Mouse (Mus musculus) gastrocnemius, postnatal 25 days (tissue): ENCODE data around the gene Fdxr. TPM values are rescaled to one million over a fixed set of nuclear protein-coding genes. Genes with fewer than 3 reads are reported as not detected.
A peak's percentile ranks its signal among the peaks of the same experiment; 100 is the strongest.

ENCODE experiments used
- DNase-seq: peaks from one replicate; pipeline ENCODE4 v3.0.0; 2022
- long read RNA-seq, 2 experiments: library from polyadenylated mRNA; stranded (forward); transcript quantifications; one replicate each; pipeline ENCODE4 v2.0.0; 2021
- total RNA-seq, 2 experiments: library from RNA; stranded (reverse); gene quantifications; 1 replicate in 1 of 2; 2 replicates in 1 of 2; pipeline ENCODE4 v1.2.3; 2021

Fdxr gene
- total RNA-seq: 1 to 10 TPM; 3.6 to 3.8 TPM
- long read RNA-seq, experiment 1, partial matches to known transcripts: 0 of 3 reads
- long read RNA-seq, experiment 1, other reads (novel, unspliced or antisense): 2 of 3 reads
- long read RNA-seq, experiment 2, partial matches to known transcripts: 3 of 9 reads
- long read RNA-seq, experiment 2, other reads (novel, unspliced or antisense): 2 of 9 reads

GRCm38 (mm10) chr11:115276780-115277603, at the start of gene Fdxr:
Fdxr (minus strand) TSS chr11:115277050.
- DNase-seq: peak; percentile 98

- no peak for DNase-seq
Measured at GRCm38 (mm10) chr11:115323354-115323753, 46.5 kb upstream of the Fdxr start.

GRCm38 (mm10) chr11:115321906-115322693, 45.2 kb upstream of the Fdxr start, which contains the start of gene Ush1g:
Ush1g (minus strand) TSS chr11:115322041.
- DNase-seq: no peak

- DNase-seq: peak; percentile 59
Measured at GRCm38 (mm10) chr11:115319704-115320383, 43.0 kb upstream of the Fdxr start.

GRCm38 (mm10) chr11:115318245-115319027, 41.6 kb upstream of the Fdxr start:
- no peak for DNase-seq

GRCm38 (mm10) chr11:115317204-115317603, 40.4 kb upstream of the Fdxr start:
- no peak for DNase-seq

GRCm38 (mm10) chr11:115314249-115314648, 37.4 kb upstream of the Fdxr start:
- DNase-seq: no peak

- no peak for DNase-seq
Measured at GRCm38 (mm10) chr11:115308781-115309180, 31.9 kb upstream of the Fdxr start.

GRCm38 (mm10) chr11:115306863-115307262, 30.0 kb upstream of the Fdxr start, which contains the start of gene Otop2:
Otop2 (plus strand) TSS chr11:115307163.
- no peak for DNase-seq

GRCm38 (mm10) chr11:115303167-115303566, 26.3 kb upstream of the Fdxr start:
- DNase-seq: no peak

GRCm38 (mm10) chr11:115301351-115301750, 24.5 kb upstream of the Fdxr start:
- no peak for DNase-seq

- no peak for DNase-seq
Measured at GRCm38 (mm10) chr11:115300745-115301144, 23.9 kb upstream of the Fdxr start.

GRCm38 (mm10) chr11:115298160-115298559, 21.3 kb upstream of the Fdxr start:
- no peak for DNase-seq

GRCm38 (mm10) chr11:115297214-115297826, 20.5 kb upstream of the Fdxr start, which contains the start of gene Fads6:
Fads6 (minus strand) TSS chr11:115297663.
- DNase-seq: peak; percentile 53

GRCm38 (mm10) chr11:115296471-115297210, 19.8 kb upstream of the Fdxr start:
- no peak for DNase-seq

GRCm38 (mm10) chr11:115295939-115296338, 19.1 kb upstream of the Fdxr start:
- no peak for DNase-seq

GRCm38 (mm10) chr11:115292631-115293375, 16.0 kb upstream of the Fdxr start:
- no peak for DNase-seq

GRCm38 (mm10) chr11:115291503-115291902, 14.7 kb upstream of the Fdxr start:
- DNase-seq: no peak

- peak; percentile 71 for DNase-seq
Measured at GRCm38 (mm10) chr11:115290919-115291318, 14.1 kb upstream of the Fdxr start.
